Mouse (Mus musculus) neural tube, embryonic 11.5 days (tissue): Measurements from ENCODE around the gene Med23. TPM values are rescaled to one million over a fixed set of nuclear protein-coding genes. Genes with fewer than 3 reads are reported as not detected.

Experiments used
- ATAC-seq: fragments of 200-750 bp; cut with Nextera tagmentation; 2 replicates; pipeline ENCODE4 v1.8.0; 2017; ENCODE audit warnings: moderate number of reproducible peaks, mild to moderate bottlenecking, moderate TSS enrichment, moderate library complexity; ENCODE audit not compliant: insufficient read depth, low FRiP score, low TSS enrichment
- DNase-seq: peaks from one replicate; pipeline ENCODE4 v3.0.0-alpha.2; 2015; ENCODE audit warnings: low spot score
- H3K27ac ChIP-seq: fragments of 300-500 bp; sonication (generic); 2 replicates; pipeline ENCODE4 v1.5.1; 2014; ENCODE audit warnings: low read depth, mild to moderate bottlenecking, low read length
- H3K27me3 ChIP-seq: fragments of 300-500 bp; sonication (generic); 2 replicates; pipeline ENCODE4 v1.6.1; 2014; ENCODE audit warnings: mild to moderate bottlenecking, low read length, mixed read lengths; ENCODE audit not compliant: control insufficient read depth, insufficient read depth
- H3K36me3 ChIP-seq: fragments of 300-500 bp; sonication (generic); 2 replicates; pipeline ENCODE4 v1.6.1; 2014; ENCODE audit warnings: mild to moderate bottlenecking, low read length, moderate library complexity, mixed read lengths; ENCODE audit not compliant: control insufficient read depth, insufficient read depth
- H3K4me1 ChIP-seq: fragments of 300-500 bp; sonication (generic); 2 replicates; pipeline ENCODE4 v1.6.1; 2014; ENCODE audit warnings: low read length, mixed read lengths; ENCODE audit not compliant: control insufficient read depth, insufficient read depth
- H3K4me2 ChIP-seq: fragments of 300-500 bp; sonication (generic); 2 replicates; pipeline ENCODE4 v1.6.1; 2014; ENCODE audit warnings: low read depth, mild to moderate bottlenecking, moderate library complexity
- H3K4me3 ChIP-seq: fragments of 300-500 bp; sonication (generic); 2 replicates; pipeline ENCODE4 v1.5.1; 2014; ENCODE audit warnings: low read depth, low read length
- H3K9ac ChIP-seq: fragments of 300-500 bp; sonication (generic); 2 replicates; pipeline ENCODE4 v1.6.1; 2014; ENCODE audit warnings: mild to moderate bottlenecking, low read length
- H3K9me3 ChIP-seq: fragments of 300-500 bp; sonication (generic); 2 replicates; pipeline ENCODE4 v1.6.1; 2016; ENCODE audit warnings: low read length; ENCODE audit not compliant: control insufficient read depth
- WGBS: fragments of 180-500 bp; shearing (Covaris S2); extraction: QIAGEN DNeasy Blood & Tissue Kit; methylation state at CpG from one replicate; pipeline ENCODE4 v1.1.7; 2014; 5-methylcytosine and 5-hydroxymethylcytosine counted together
- microRNA-seq: library from miRNA; unstranded; fragments of <30 nt; microRNA quantifications from one replicate; pipeline ENCODE4, GENCODE M21; 2016
- polyA plus RNA-seq: library from polyadenylated mRNA; unstranded; fragments of >200 nt; fragmentation: Nextera tagmentation; extraction: Ambion mirVana; gene quantifications from 2 replicates; pipeline ENCODE4 v1.2.1, GENCODE M21; 2014

Gene Med23
- polyA plus RNA-seq, 1 experiment from 2014 or later: 32.9 TPM

DNA sequence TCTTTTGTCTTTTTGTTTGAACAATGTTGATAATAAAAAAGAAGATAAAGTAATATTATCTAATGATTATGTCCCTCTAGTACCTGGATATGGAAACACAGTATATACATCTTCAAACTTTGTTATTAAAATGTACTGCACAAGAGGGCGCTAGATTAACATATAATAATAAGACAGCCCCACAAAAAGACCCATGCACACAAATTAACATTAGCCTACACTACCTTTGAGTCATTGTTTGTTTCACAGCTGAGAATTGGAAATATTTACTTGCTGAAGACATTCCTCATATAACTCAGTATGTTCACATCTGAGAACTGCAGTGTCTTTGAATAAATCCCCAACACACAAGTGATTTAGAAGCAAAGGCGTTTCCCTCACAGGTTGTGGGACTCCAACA is 91.3 kb downstream of the Med23 start:
- Histone ChIP-seq H3K4me1 (peaks cover 6% of the 10 kb centered on the region; the same call in 1 of the 2 replicates), H3K9ac (no peak overlapping the region), H3K4me3 (no peak overlapping the region), H3K9me3 (no peaks in the 10 kb centered on the region), H3K27ac (no peak overlapping the region), H3K36me3 (no peaks in the 10 kb centered on the region), H3K27me3 (no peaks in the 10 kb centered on the region), H3K4me2 (no peak overlapping the region)
- WGBS: 48% methylated on average over 2 of the region's 2 CpGs
- ATAC-seq (no peak), DNase-seq (no peak)

GRCm38 (mm10) chr10:24961889-24962288 is 92.1 kb downstream of the Med23 start:
- H3K4me2 ChIP-seq: no peak overlapping the region
- H3K4me1 ChIP-seq: peaks cover 6% of the 10 kb centered on the region; the same call in 1 of the 2 replicates
- H3K9ac ChIP-seq: no peak overlapping the region
- DNase-seq (no peak), ATAC-seq (no peak)
- H3K27me3 ChIP-seq: no peaks in the 10 kb centered on the region
- no peaks in the 10 kb centered on the region for H3K9me3 ChIP-seq
- no peaks in the 10 kb centered on the region for H3K36me3 ChIP-seq
- WGBS: 45% methylated on average over 2 of the region's 2 CpGs
- no peak overlapping the region for H3K27ac ChIP-seq
- no peak overlapping the region for H3K4me3 ChIP-seq

Small RNAs within 50 kb of the gene (microRNA-seq; reads per million reads assigned to microRNA genes)
- not detected for gene Mir6905

Other genes starting within 250 kb of the Med23 start
- 0.54 and 0.65 TPM in 2 replicates for gene Enpp1, start 157.8 kb upstream of the Med23 start, polyA plus RNA-seq
- gene Enpp3, start 27.2 kb upstream of the Med23 start, polyA plus RNA-seq: 7.2 and 10.2 TPM in 2 replicates
- gene Arg1, start 57.5 kb downstream of the Med23 start, polyA plus RNA-seq: 33.7 and 34.5 TPM in 2 replicates